Mouse (Mus musculus) kidney, adult 8-10 months (tissue): ENCODE data around the gene Zfp609.
A peak's percentile ranks its signal among the peaks of the same experiment; 100 is the strongest.
"Not testable (repeated sequence)": the region's sequence is repeated elsewhere in the genome, so short reads cannot be mapped to it uniquely, and the experiment has no call there.

Experiments
- DNase-seq, 2 experiments: peaks; one replicate each; pipeline ENCODE4 v3.0.0; 2022

Zfp609 gene

DNA sequence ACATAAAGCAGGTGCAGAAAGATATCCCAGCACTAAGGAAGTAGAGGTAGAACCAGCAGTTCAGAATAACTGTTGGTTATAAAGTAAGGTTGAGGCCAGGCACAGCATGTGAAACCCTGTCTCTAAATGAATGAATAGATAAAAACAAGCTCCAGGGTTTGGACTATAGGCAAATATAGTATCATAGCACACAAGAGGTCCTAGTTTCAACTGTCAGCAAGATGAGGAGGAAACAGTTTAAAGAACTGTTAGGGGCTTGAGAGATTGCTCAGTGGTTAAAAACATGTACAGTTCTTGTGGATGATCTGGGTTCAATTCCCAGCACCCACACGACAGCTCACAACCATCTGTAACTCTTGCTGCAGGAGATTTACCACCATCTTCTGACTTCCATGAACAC is 15.6 kb downstream of the Zfp609 start:
- no peak for DNase-seq

DNA sequence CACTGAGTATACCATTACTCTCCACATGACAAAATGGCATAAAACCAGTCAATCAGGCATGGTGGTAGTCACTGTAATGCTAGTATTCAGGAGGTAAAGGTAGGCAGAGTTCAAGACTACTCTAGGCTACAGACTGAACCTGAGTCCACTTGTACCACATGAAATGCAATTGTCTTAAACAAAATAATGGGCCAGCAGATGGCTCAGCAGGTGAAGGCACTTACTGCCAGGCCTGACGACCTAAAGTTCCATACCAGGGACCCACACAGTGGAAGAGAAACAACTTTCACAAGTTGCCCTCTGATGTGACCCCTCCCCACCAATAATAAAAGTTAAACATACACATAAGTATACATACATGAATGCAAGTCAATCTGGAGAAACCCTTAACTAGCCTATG is 19.5 kb downstream of the Zfp609 start:
- DNase-seq = no peak

DNA sequence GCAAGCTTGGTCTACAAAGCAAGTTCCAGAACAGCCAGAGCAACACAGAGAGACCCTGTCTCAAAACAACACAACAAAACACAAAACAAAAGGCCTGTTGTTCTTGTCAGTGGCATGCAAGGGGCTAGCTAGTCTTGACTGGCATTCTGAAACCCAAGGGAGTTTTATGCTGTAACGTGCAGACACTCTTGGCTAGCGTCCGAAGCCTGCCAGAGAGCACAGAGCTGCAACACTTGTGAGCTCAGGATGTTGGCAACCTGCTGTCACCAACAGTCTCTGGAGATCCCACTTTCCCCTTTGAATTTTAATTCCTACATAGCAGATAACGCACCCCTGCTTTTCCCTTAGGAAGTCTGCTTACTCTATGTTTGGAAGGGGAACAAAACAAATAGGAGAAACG is 20.1 kb downstream of the Zfp609 start:
- DNase-seq = no peak

DNA sequence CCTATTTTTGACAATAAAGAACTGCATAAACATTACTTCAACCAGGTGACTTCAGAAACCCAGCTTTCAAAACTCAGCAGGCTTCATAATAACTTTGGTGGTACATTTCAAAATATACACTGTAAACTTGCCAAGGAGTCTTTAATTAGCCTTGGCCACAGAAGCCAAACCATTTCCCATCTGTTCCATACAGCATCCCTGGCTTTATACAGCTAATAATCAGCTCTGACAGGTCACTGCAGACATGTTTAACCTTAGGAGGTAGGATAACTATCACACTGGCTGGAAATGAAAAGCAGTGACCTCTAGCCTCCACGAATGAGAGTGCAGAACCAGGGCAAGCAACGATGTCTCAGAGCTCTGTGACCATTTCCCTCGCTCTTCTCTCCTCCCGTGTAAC is 27.6 kb downstream of the Zfp609 start:
- DNase-seq = no peak

GRCm38 (mm10) chr9:65795651-65796050 is 31.7 kb downstream of the Zfp609 start:
- no peak for DNase-seq

GRCm38 (mm10) chr9:65794313-65794712 is 33.1 kb downstream of the Zfp609 start:
- no peak for DNase-seq

DNA sequence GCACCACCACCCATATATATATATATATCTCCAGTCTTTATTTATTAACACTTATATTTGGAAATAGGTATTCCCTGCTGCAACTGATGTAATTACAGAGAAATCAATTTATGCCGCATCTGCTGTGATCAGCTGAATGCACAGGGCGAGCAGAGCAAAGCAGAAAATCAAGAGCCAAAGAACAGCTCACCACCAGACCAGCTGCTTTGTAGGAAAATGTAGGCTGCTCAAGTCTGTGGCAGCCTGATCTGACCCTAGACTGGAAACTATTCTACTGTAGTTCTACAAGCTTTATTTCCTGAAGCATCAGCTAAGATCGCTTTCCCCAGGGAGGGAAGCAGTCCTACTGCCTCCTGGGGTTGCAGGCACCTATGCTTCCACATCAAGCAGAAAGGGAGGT is 33.9 kb downstream of the Zfp609 start:
- no peak for DNase-seq

DNA sequence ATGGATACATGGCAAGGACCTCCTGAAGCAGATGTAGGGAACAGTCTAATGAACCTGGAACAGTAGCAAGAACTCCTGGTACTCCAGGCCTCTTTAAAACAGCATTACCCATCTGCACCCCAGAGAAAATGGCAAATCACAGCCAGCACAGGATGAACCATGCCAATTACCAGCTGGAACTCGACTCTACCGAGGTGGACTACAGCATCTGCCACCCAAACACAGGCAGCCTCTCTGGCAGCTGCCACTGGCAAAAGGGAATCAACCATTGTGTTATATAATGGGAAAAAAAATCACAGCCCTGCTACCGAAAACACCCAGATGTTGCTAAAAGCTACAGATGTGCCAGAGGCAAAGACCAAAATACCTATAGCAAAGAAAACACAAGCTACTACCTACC is 34.3 kb downstream of the Zfp609 start:
- no peak for DNase-seq

- DNase-seq = no peak
Measured at GRCm38 (mm10) chr9:65791846-65792245, 35.5 kb downstream of the Zfp609 start.

DNA sequence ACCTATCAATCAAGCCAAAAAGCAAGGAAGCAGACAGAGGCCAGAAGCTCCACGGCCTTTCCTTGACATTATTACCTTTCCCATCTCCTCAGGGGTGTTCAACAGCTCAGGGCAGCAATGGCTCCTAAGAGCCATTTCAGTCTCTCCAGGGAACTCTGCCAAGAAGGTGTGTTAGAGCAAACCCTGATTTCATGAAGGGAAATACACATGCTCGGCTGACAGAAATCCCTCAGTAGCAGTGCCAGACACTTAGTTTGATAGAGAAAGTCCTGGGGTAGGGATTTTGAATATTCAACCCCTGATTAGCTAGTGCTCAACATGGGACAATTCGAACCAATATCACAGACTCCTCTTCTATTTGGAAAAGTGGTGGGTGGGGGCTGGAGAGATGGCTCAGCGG is 36.3 kb downstream of the Zfp609 start:
- DNase-seq = no peak

GRCm38 (mm10) chr9:65789788-65790187 is 37.6 kb downstream of the Zfp609 start:
- DNase-seq = no peak

DNA sequence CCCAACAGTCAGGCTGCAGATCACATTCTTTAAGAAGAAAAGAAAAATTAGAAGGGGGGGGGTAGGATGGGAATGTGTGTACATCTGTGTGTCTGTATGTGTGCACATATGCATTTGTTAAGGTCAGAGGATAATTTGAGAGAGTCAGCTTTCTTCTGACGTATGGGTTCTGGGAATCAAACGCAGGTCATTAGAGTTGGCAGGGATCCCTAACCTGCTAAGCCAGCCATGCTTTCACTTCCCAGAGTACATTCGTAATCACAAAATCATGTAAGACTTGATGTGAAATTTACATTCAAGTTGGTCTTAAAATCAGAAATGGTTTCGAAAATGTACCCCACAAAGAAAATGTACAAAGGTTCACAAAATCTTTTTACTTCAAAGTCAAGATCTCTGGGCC is 38.8 kb downstream of the Zfp609 start:
- DNase-seq = no peak

- no peak for DNase-seq
Measured at GRCm38 (mm10) chr9:65787829-65788344, 39.5 kb downstream of the Zfp609 start.

GRCm38 (mm10) chr9:65786885-65787787 is 40.2 kb downstream of the Zfp609 start:
- DNase-seq = peak; percentile 71 to 72

DNA sequence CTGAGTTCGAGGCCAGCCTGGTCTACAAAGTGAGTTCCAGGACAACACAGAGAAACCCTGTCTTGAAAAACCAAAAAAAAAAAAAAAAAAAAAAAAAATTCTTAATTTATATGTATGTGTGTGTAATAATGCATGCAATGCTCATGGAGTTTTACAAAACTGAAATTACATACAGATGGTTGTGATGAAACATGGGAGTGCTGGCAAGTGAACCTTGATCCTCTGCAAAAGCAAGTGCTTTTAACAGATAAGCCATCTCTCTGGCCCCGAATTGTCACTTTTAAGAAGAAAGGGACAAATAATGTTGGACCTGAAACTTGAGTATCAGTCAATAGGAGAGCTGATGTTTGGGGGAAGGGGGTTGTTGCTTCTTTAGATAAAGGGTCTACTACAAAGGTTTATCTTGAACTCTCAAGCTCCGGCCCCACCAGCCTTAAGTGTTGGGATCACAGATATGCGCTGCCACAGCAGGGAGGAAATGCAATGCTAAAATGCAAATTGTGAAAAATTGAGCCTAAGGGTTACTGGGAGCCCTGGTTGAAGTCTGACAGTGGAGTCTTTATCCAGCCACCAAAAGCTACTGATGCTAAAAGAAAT is 41.5 kb downstream of the Zfp609 start:
- no peak for DNase-seq

- not testable (repeated sequence) for DNase-seq
Measured at GRCm38 (mm10) chr9:65779619-65780018, 47.7 kb downstream of the Zfp609 start.

DNA sequence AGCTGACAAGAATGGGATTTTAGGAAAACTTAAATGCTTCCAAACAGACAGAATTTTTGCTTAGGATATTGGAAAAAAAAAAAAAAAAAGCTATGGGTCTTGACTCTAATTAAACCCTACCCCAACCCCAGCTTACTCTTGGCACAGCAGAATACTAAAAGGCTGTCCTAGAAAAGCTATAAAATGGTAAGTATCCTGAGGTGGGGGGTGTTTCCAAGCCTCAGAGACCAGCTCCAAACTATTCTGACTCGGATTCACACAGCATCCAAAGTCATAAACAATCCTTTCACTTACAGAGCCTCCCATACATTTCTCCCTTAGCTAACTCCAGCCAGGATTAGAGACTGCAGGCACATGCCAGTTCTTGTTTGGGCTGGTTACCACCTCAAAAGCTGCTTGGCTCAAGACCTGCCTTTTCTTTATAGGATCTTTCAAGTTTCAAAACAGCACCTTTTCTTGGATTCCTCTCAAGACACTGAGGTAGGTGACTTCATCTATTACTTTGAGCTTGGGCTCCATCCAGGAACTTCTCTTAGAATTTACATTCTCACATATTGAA is 50.4 kb downstream of the Zfp609 start:
- DNase-seq = no peak

DNA sequence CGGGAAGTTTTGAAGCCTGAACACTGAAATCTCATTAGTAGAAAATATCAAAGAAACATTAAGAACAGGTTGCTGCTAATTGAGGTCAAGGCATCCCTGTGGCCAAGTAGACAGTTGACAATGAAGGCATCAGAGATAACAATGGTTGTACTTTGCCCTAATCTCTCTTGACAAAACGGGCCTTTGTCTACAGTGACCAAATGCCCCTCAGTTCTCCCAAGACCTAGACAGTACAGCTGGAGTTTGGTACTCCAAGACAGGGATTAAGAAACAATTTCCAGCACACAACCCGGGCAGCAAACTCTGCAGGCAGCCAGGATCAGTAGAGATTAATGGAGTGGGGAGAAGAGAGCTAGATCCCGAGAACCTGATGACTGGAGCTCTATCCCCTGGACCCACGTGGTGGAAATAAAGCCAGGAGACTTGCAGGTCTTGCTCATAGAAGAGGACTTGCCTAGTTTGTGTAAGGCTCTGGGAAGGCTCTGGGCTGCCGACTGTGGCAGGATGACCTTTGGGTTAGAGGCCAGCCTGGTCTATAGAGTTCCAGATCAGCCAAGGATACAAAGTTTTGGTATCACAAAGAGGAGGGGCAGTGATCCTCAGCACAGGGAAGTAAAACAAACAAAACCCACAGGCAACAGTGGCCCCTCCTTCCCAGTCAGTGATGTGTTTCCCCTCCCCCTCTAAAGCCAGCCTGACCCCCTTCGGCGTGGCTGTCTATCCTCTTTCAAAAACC is 51.1 kb downstream of the Zfp609 start:
- no peak for DNase-seq

- DNase-seq = no peak
Measured at GRCm38 (mm10) chr9:65773783-65774182, 53.6 kb downstream of the Zfp609 start.

DNA sequence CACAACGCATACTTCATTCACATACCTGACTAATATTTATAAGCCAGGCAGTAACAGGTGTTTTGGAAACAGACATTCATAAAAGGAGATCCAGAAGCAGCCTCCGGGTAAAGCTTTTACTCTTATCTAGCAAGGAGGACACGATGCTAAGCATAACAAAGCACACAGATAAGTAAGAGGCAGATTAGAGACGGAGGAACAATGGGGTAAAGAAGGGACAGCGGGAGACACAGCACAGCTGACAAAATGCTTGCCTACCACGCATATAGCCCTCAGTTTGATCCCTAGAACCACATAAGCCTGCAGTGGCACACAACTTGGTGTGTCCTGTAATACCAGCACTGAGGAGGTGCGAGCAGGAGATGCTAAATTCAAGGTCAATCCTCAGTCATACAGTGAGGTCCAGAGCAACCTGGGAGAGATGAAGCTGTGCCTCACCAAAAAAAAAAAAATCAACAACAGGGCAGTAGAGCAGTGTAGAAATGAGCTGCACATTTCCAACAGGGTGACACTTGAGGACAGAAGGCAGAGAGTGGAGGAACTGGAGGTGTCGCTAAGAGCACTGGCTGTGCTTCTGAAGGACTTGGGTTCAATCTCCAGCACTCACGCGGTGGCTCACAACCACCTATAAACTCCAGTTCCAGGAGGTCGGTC is 56.2 kb downstream of the Zfp609 start:
- no peak for DNase-seq

- no peak for DNase-seq
Measured at GRCm38 (mm10) chr9:65762728-65763127, 64.6 kb downstream of the Zfp609 start.

- no peak for DNase-seq
Measured at GRCm38 (mm10) chr9:65759992-65760391, 67.4 kb downstream of the Zfp609 start.

DNA sequence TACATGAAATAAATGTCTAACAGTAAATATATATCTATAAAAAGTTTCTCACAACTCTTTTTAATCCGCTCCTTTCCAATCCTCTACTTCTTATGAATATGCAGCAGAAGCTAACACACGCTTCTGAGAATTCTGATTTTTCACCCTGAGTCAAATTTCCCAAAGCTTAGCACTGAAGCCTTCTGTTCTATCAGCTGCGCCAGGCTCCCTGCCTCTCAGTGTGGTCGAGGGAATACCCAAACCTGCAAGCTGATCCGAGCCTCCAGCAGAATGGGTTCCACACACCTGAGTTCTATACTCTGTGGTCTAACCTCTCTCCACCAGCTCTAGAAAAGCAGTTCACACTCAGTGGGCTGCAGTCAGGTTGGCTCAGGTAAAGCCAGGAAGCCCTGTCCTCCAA is 68.1 kb downstream of the Zfp609 start:
- no peak for DNase-seq
